Mouse (Mus musculus): ENCODE results near the gene Pmvk.
"Not testable (repeated sequence)": the region's sequence is repeated elsewhere in the genome, so short reads cannot be mapped to it uniquely, and the experiment has no call there.

The Pmvk gene

GRCm38 (mm10) chr3:89454401-89455177 is at the start of gene Pmvk:
Pmvk (plus strand) TSS chr3:89454541.
- DNase-seq, result no peak

GRCm38 (mm10) chr3:89406887-89407286 is 47.5 kb upstream of the Pmvk start:
- DNase-seq, result no peak

- DNase-seq, result no peak
Measured at GRCm38 (mm10) chr3:89408448-89408847, 45.9 kb upstream of the Pmvk start.

- DNase-seq, result no peak
Measured at GRCm38 (mm10) chr3:89409701-89410100, 44.6 kb upstream of the Pmvk start.

- no peak for DNase-seq
Measured at GRCm38 (mm10) chr3:89410864-89411263, 43.5 kb upstream of the Pmvk start.

- peak; percentile 99 for DNase-seq
Measured at GRCm38 (mm10) chr3:89411490-89412393, 42.6 kb upstream of the Pmvk start, which contains the start of gene Flad1. Flad1 (minus strand) TSS chr3:89411870.

- no peak for DNase-seq
Measured at GRCm38 (mm10) chr3:89416158-89416557, 38.2 kb upstream of the Pmvk start.

GRCm38 (mm10) chr3:89417131-89417530 is 37.2 kb upstream of the Pmvk start:
- no peak for DNase-seq

- no peak for DNase-seq
Measured at GRCm38 (mm10) chr3:89417840-89418169, 36.5 kb upstream of the Pmvk start.

GRCm38 (mm10) chr3:89418170-89418860 is 36.0 kb upstream of the Pmvk start, which contains the start of the genes Cks1b and Shc1:
Cks1b (minus strand) TSS chr3:89418383.
Shc1 (plus strand) TSS chr3:89418443.
- peak; percentile 91 for DNase-seq

GRCm38 (mm10) chr3:89418861-89419250 is 35.5 kb upstream of the Pmvk start:
- peak; percentile 88 for DNase-seq

- DNase-seq, result peak; percentile 78
Measured at GRCm38 (mm10) chr3:89419571-89419970, 34.8 kb upstream of the Pmvk start.

GRCm38 (mm10) chr3:89419981-89420380 is 34.4 kb upstream of the Pmvk start:
- no peak for DNase-seq

GRCm38 (mm10) chr3:89420421-89420820 is 33.9 kb upstream of the Pmvk start:
- no peak for DNase-seq

GRCm38 (mm10) chr3:89421002-89421774 is 33.2 kb upstream of the Pmvk start:
- DNase-seq, result peak; percentile 80

- DNase-seq, result peak; percentile 28
Measured at GRCm38 (mm10) chr3:89421810-89422473, 32.4 kb upstream of the Pmvk start.

GRCm38 (mm10) chr3:89422556-89423205 is 31.7 kb upstream of the Pmvk start:
- DNase-seq, result no peak

GRCm38 (mm10) chr3:89424416-89425140 is 29.8 kb upstream of the Pmvk start:
- no peak for DNase-seq

- no peak for DNase-seq
Measured at GRCm38 (mm10) chr3:89425141-89425525, 29.2 kb upstream of the Pmvk start.

GRCm38 (mm10) chr3:89425876-89426275 is 28.5 kb upstream of the Pmvk start:
- no peak for DNase-seq

GRCm38 (mm10) chr3:89429021-89429420 is 25.3 kb upstream of the Pmvk start:
- not testable (repeated sequence) for DNase-seq

All from lung, postnatal 14 days (tissue).